Mouse (Mus musculus): ENCODE measurements at regions not wholly inside any gene's neighbourhood (a gene's known extent, or its start where the extent isn't known, plus 50 kb on each side); places are given as distances from the start of the nearest gene placed in this dataset.

GRCm38 (mm10) chr9:61620105-61620504 lies 247.9 kb downstream of the Tle3 start:
- no peak for DNase-seq

DNA sequence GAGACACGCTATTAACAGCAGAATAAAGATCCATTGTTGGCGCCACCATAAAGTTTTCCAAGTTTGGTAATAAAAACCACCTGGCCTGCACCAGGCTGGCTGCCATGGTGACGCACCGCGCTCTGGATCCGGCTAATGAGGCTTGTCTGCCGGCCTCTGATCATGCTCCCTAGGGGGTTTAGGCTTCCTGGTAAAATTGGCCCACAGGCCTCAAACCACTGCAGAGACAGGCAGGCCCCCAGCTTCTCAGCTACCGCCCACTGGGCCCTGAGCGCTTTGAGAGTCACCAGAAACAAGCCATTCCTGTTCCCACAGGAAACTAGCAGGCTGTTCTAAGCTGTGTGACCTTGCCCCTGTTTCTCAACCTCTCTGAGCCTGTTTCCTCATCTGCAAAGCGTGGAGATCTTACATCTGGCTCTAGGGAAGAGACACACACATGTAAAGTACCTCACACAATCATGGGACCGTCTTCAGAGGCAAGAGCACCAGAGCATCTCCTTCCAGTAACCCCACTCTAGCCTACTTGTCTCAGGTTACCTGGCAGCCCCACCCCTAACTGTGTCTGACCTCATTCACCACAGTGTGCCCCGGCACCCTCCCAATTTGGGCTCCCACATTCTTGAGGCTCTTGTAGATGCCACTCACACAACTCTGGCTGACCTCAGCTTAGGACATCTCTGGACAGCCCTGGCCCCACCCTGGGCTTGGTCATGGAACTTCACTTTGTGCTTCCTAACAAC lies 246.5 kb downstream of the Tle3 start:
- no peak for DNase-seq

DNA sequence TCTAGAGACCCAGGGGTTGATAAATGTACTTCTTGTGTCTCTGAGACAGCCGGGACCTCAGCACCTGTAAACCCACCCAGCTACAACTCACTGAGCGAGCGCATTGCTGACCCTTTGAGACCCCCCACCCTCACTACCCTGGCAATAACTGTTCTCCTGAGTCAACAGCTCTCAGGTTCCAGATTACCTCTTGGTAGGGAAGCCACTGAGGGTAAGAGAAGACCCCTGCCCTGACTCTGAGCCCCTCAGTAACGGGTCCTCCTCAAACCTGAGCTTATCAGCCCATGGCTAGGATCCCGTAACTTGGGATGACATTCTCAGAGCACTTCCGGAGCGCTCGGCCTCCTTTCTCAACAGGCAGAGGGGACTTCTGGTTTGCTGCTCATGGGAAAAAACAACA lies 245.8 kb downstream of the Tle3 start:
- no peak for DNase-seq

- DNase-seq, result peak; percentile 26
Measured at GRCm38 (mm10) chr9:61615556-61615955, 243.4 kb downstream of the Tle3 start.

GRCm38 (mm10) chr9:61607576-61607975 lies 235.4 kb downstream of the Tle3 start:
- no peak for DNase-seq

GRCm38 (mm10) chr9:61602353-61602978 lies 230.3 kb downstream of the Tle3 start:
- DNase-seq, result no peak

DNA sequence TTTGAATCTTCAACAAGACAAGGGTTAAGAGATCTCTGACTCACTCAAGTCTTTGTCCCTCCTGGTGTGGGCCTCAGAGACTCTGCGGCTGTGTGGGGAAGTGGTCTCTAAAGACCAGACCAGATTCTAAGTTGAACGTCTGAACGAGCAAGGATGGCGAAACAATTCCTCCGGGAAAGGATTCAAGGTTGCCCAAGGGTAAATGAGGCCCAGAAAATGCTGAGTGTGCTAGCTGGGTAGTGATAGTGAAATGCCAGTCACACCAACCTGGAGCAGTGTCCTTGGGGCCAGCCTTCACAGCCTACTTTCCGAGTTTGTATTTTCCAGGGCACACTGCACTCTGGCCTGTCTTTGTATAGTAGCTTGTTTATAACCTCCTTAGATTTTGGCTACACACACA lies 229.7 kb downstream of the Tle3 start:
- no peak for DNase-seq

DNA sequence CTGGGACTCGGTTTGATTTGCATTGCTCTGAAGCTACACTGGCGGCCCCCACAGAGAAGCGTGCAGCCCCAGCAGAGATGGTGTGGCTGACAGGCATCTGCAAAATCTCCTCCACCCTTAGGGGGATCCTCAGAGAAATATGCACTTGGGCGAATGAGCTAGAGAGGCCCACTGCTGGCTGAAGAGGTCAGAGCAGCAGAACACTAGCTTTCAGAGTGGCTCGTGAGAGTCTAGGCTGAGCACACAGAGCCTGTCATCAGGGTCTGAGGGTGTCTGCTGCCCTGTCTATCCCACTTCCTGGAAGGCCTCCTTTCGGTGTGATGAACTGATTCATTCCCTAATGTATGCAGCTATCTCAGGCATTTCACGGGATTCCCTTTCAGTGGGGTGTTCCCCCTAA lies 225.1 kb downstream of the Tle3 start:
- DNase-seq, result no peak

GRCm38 (mm10) chr9:61596410-61597108 lies 224.4 kb downstream of the Tle3 start:
- no peak for DNase-seq

GRCm38 (mm10) chr9:61595170-61595967 lies 223.2 kb downstream of the Tle3 start:
- DNase-seq, result peak; percentile 36

DNA sequence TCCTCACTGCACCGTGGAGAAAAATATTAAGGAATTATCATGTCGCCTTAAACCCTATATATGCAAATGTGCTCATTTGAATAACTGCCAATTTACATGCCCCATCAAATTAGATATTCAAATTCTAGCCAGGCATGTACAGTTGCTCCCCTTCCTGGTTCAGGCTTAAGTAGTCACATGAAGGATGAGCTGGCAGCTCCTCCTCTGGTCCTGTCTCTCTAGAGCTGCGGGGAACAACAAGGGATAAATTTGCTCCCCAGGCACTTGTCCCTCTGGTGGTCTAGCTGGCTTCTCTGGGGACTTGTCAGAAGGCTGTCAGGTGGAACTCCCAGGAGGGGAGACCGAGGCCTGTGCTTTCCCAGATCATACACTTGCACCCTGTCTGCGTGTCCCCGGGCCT lies 221.8 kb downstream of the Tle3 start:
- no peak for DNase-seq

DNA sequence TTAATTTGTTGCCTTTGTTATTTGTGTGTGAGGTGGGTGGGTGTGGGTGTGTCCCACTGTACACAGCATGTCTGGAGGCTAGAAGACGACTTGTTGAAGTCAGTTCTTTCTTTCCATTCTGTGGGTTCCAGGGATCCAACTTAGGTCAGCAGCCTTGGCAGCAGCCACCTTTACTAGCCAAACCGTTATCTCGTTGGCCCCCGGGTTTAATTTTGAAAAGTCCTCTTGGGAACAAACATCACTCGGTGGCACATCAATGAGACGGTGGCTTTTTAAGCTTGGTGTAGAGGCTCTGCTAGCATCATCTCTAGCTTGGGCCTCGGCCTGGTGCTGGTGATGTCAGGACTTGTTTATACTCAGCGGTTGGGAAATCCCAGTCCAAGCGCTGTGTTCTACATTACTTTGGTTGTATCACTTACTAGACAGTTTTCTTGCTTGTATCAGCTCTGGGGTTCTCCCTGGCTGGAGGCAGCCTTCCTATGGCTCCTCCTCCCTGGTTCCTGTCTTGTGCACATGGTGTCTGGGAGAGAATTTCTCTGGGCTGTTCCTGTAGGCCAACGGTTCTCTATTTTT lies 217.6 kb downstream of the Tle3 start:
- DNase-seq, result no peak

DNA sequence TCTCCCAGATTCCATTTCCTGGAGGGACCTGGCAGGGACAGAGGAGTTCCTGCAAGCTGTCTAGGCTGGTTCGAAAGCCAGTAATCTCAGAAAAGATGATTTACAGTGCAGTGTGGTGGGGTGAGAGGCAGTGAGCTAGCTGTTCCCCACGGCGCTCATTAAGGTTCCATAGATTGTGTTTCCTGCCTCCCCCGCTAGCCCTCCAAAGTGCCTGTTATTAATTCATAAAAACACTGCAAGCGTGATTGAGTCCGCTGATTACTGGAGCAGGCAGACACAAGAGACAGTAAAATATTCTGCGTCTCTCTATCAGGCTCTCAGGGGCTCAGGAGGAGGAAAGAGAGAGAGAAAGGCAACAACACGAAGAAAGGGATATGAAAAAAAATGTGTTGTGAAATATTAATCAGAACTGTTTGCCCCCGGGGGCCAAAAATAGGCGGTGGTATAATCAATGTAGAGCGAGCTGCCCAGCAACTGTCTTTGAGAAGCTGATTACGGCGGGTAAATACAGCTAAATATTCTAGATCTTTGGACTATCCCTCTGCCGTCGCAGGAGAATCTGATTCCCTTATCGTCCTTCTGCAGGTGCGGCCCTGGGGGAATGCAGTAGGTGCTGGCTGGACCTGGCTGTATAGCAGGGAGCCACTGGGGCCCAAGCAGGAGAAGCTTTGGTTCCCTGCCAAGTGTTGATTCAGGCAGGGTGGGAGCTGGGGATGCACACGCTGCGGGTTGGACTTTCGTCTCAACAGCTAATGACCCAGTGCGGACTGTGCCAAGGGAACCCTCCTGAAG lies 211.3 kb downstream of the Tle3 start:
- DNase-seq, result no peak

DNA sequence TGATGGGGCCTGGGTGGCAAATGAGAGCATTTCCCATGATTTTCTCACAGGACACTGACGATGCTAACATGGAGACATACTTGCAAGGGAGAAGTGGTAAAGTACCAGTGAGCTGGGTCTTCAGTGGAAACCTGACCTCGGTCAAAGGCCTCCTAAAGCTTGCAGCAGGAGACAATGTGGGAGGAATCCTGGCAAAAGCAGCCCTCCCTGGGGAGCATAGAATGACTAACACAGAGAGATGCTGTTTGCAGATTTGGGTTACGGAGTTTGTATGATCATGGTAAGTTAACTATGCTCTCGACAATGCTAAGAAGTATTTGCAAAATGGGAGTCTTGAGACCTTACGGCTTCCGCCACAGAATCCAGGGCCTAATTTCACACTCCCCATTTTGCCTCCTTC lies 208.9 kb downstream of the Tle3 start:
- DNase-seq, result no peak

- DNase-seq, result no peak
Measured at GRCm38 (mm10) chr9:61578255-61578654, 206.1 kb downstream of the Tle3 start.

- peak; percentile 41 for DNase-seq
Measured at GRCm38 (mm10) chr9:61573634-61574359, 201.6 kb downstream of the Tle3 start.

GRCm38 (mm10) chr9:61563017-61563416 lies 190.9 kb downstream of the Tle3 start:
- DNase-seq, result no peak

DNA sequence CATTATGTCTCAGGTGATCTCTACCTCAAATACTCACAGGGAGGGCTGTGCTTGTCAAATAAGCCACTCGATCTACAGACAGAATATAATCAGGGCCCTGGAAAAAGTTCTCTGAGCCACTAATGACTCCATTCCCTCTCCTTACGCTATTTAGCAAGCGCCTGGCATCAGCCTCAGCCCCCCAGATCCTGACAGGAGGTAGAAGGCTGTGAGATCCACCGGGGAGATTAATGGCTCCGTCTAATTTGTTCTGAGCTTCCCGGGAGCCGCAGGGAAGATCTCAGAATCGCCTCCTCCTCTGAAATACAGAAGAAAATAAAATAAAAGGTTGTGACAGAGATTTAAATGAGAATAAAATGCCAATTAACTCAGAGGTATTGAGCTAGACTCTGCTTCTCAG lies 189.4 kb downstream of the Tle3 start:
- no peak for DNase-seq

- DNase-seq, result peak; percentile 40
Measured at GRCm38 (mm10) chr9:61558621-61559020, 186.5 kb downstream of the Tle3 start.

GRCm38 (mm10) chr9:61557025-61557424 lies 184.9 kb downstream of the Tle3 start:
- DNase-seq, result no peak

DNA sequence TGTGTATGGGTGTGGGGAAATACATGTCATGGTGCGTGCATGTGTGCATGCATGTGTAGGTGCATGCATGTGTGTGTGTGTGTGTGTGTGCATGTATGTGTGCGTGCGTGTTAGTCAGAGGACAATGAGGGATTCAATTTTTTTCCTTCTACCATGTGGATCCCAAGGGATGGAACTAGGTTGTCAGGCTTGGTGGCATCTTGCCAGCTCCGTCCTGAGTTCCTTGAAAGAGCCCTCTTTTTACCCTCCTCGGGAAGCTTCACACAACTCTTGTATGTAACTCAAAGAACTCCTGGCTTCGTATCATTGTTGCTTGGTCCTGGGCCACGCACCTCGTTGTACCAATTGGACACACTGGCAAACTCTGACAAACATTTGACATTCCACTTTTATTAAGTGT lies 183.0 kb downstream of the Tle3 start:
- no peak for DNase-seq
